Mouse (Mus musculus): Measurements from ENCODE around the gene Inhbc.

DNA sequence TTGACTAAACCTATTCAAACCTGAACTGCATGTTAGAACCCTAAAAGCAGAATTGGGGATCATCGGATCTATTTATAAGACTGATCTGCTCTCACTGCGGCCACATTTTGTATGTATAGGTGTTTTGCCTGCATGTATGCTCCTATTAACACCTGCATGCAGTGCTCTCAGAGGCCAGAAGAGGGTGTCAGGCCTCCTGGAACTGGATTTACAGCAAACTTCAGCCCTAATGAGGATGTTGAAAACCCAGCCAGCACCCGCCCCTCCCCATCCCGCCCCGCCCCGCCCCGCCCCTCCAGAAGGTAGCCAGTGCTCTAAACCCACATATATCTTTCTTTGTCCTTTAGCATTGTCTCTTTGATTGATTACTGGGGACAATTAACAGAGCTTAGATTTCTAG, 45.7 kb downstream of the Inhbc start:
- TF ChIP-seq CTCF (IDR thresholded peaks at IDR 0.05; ENCODE audit: borderline replicate concordance, insufficient read depth, low read depth, low read length): peak; percentile 40; the same call in 1 of the 2 replicates
- TF ChIP-seq POLR2A (IDR thresholded peaks at IDR 0.05; ENCODE audit: borderline replicate concordance, insufficient read depth, low read length): no peak

All from cerebellum, adult 2 months (tissue).